Mouse (Mus musculus) lung, adult 18-20 months (tissue): Measurements from ENCODE around the gene Parp2.
A peak's percentile ranks its signal among the peaks of the same experiment; 100 is the strongest.
"Not testable (repeated sequence)": the region's sequence is repeated elsewhere in the genome, so short reads cannot be mapped to it uniquely, and the experiment has no call there.

ENCODE experiments used
- DNase-seq, 2 experiments: peaks; one replicate each; pipeline ENCODE4 v3.0.0; 2022; ENCODE audit warnings: mixed read lengths in 2 of 2

Gene Parp2

GRCm38 (mm10) chr14:50807487-50808072 is at the start of gene Parp2, which contains the start of gene Ccnb1ip1:
Gene Parp2, plus strand, starts transcription at chr14:50807841.
Gene Ccnb1ip1, minus strand, starts transcription at chr14:50807732.
- DNase-seq = peak; percentile 98

GRCm38 (mm10) chr14:50758416-50759085 is 49.1 kb upstream of the Parp2 start:
- DNase-seq = no peak

GRCm38 (mm10) chr14:50765736-50766135 is 41.9 kb upstream of the Parp2 start:
- DNase-seq = no peak

- DNase-seq = peak in 1 of 2 experiments; percentile 6
These were observed 36.3 kb upstream of the Parp2 start for GRCm38 (mm10) chr14:50771342-50771741.

GRCm38 (mm10) chr14:50782166-50782565 is 25.5 kb upstream of the Parp2 start:
- no peak for DNase-seq

GRCm38 (mm10) chr14:50784391-50785250 is 23.0 kb upstream of the Parp2 start:
- no peak for DNase-seq

- DNase-seq = peak; percentile 87 to 88
These were observed 22.4 kb upstream of the Parp2 start, which contains the start of gene Ttc5 for GRCm38 (mm10) chr14:50785251-50785637. Gene Ttc5, minus strand, starts transcription at chr14:50785519.

GRCm38 (mm10) chr14:50788157-50788556 is 19.5 kb upstream of the Parp2 start:
- DNase-seq = no peak

GRCm38 (mm10) chr14:50795261-50795935 is 12.2 kb upstream of the Parp2 start:
- DNase-seq = no peak

GRCm38 (mm10) chr14:50795965-50796364 is 11.7 kb upstream of the Parp2 start:
- no peak for DNase-seq

- no peak for DNase-seq
These were observed 11.2 kb upstream of the Parp2 start for GRCm38 (mm10) chr14:50796464-50796863.

GRCm38 (mm10) chr14:50798512-50798911 is 9.1 kb upstream of the Parp2 start:
- DNase-seq = no peak

- peak; percentile 14 to 39 for DNase-seq
These were observed 8.0 kb upstream of the Parp2 start for GRCm38 (mm10) chr14:50799502-50800259.

- DNase-seq = no peak
These were observed 5.2 kb upstream of the Parp2 start for GRCm38 (mm10) chr14:50802441-50802840.

- DNase-seq = no peak
These were observed 4.6 kb upstream of the Parp2 start for GRCm38 (mm10) chr14:50802843-50803562.

GRCm38 (mm10) chr14:50804683-50805082 is 3.0 kb upstream of the Parp2 start:
- no peak for DNase-seq

GRCm38 (mm10) chr14:50806469-50806868 is 1.2 kb upstream of the Parp2 start:
- DNase-seq = not testable (repeated sequence)

- no peak for DNase-seq
These were observed 5.4 kb downstream of the Parp2 start for GRCm38 (mm10) chr14:50813060-50813459.

GRCm38 (mm10) chr14:50823240-50823639 is 15.6 kb downstream of the Parp2 start:
- DNase-seq = no peak

GRCm38 (mm10) chr14:50824219-50824618 is 16.6 kb downstream of the Parp2 start:
- no peak for DNase-seq

GRCm38 (mm10) chr14:50826579-50826978 is 18.9 kb downstream of the Parp2 start:
- no peak for DNase-seq
